ENCODE assay signal across 8 mouse cellular contexts in the genomic region with DNA sequence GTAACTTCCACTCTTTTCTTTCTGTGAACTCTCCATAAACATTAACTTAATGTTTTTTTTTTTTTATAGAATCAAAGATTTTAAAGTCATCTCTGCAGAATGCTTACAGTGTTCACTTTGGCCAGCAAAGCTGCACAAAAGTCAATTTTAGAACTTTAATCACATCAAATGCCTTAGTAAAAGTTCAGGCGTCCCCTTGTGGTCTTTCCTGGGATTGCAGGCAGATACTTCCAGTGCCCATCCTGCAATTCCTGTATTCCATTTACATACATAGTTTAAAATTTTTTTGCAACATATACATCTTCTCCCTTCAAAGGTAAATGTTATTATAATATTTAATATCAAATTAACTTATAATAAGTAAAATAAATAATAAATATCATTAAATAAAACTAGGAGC.
DNase-seq lines count a peak whose midpoint lies in the region; ATAC-seq and TF ChIP-seq lines count a peak whose summit lies in the region.

No protein-coding gene starts in this region.

- WGBS in forebrain, embryonic 11.5 days = 0% methylated on average over 1 of the region's 1 CpGs
- 0% methylated on average over 1 of the region's 1 CpGs for WGBS in forebrain, embryonic 16.5 days
- 0% methylated on average over 1 of the region's 1 CpGs for WGBS in midbrain, embryonic 10.5 days
- 0% methylated on average over 1 of the region's 1 CpGs for WGBS in midbrain, embryonic 16.5 days
- 0% methylated on average over 1 of the region's 1 CpGs for WGBS in lung, postnatal 0 days

- H3K36me3 ChIP-seq in forebrain, embryonic 11.5 days (ENCODE audit: control insufficient read depth, insufficient read depth, low read length) = no peaks in the 10 kb centered on the region
- no peaks in the 10 kb centered on the region for H3K36me3 ChIP-seq in forebrain, embryonic 16.5 days (ENCODE audit: control insufficient read depth, insufficient read depth)
- no peaks in the 10 kb centered on the region for H3K36me3 ChIP-seq in midbrain, embryonic 10.5 days
- H3K36me3 ChIP-seq in midbrain, embryonic 16.5 days (ENCODE audit: control insufficient read depth, insufficient read depth, low read length) = no peaks in the 10 kb centered on the region
- no peaks in the 10 kb centered on the region for H3K36me3 ChIP-seq in lung, postnatal 0 days (ENCODE audit: insufficient read depth, low read length)

- H3K4me1 ChIP-seq in forebrain, embryonic 11.5 days (replicated peaks; ENCODE audit: control insufficient read depth, insufficient read depth, low read length) = no peaks in the 10 kb centered on the region
- H3K4me1 ChIP-seq in forebrain, embryonic 16.5 days (replicated peaks; ENCODE audit: control insufficient read depth, insufficient read depth, low read length) = no peaks in the 10 kb centered on the region
- H3K4me1 ChIP-seq in midbrain, embryonic 10.5 days = no peaks in the 10 kb centered on the region
- H3K4me1 ChIP-seq in midbrain, embryonic 16.5 days (ENCODE audit: control insufficient read depth, insufficient read depth, low read length) = no peaks in the 10 kb centered on the region
- no peaks in the 10 kb centered on the region for H3K4me1 ChIP-seq in lung, postnatal 0 days (ENCODE audit: insufficient read depth, low read depth, low read length)

- H3K27ac ChIP-seq in forebrain, embryonic 11.5 days (ENCODE audit: low read depth, low read length) = no peak overlapping the region
- H3K27ac ChIP-seq in forebrain, embryonic 16.5 days (ENCODE audit: low read length) = no peak overlapping the region
- H3K27ac ChIP-seq in midbrain, embryonic 10.5 days (replicated peaks) = no peak overlapping the region
- H3K27ac ChIP-seq in midbrain, embryonic 16.5 days (ENCODE audit: low read length) = no peak overlapping the region
- no peak overlapping the region for H3K27ac ChIP-seq in lung, postnatal 0 days (ENCODE audit: low read length)

- TF ChIP-seq CTCF in lung, postnatal 0 days (IDR thresholded peaks at IDR 0.05) = peak; percentile 88

- no peak for ATAC-seq in forebrain, embryonic 11.5 days (replicated peaks; ENCODE audit: low FRiP score)
- no peak for ATAC-seq in forebrain, embryonic 16.5 days
- ATAC-seq in midbrain, embryonic 16.5 days = no peak
- no peak for ATAC-seq in lung, postnatal 0 days

- H3K4me3 ChIP-seq in forebrain, embryonic 11.5 days (ENCODE audit: low read depth, low read length) = no peak overlapping the region
- no peak overlapping the region for H3K4me3 ChIP-seq in forebrain, embryonic 16.5 days (replicated peaks; ENCODE audit: low read length)
- H3K4me3 ChIP-seq in midbrain, embryonic 10.5 days = no peak overlapping the region
- H3K4me3 ChIP-seq in midbrain, embryonic 16.5 days (ENCODE audit: low read depth, low read length) = no peak overlapping the region
- no peak overlapping the region for H3K4me3 ChIP-seq in lung, postnatal 0 days (ENCODE audit: low read depth, low read length)

- H3K9ac ChIP-seq in forebrain, embryonic 11.5 days (ENCODE audit: low read length) = no peak overlapping the region
- no peak overlapping the region for H3K9ac ChIP-seq in forebrain, embryonic 16.5 days (replicated peaks; ENCODE audit: low read depth, low read length)
- no peak overlapping the region for H3K9ac ChIP-seq in midbrain, embryonic 16.5 days (ENCODE audit: low read depth, low read length)
- H3K9ac ChIP-seq in lung, postnatal 0 days (replicated peaks; ENCODE audit: low read depth) = no peak overlapping the region

- no peaks in the 10 kb centered on the region for H3K9me3 ChIP-seq in forebrain, embryonic 11.5 days (ENCODE audit: control insufficient read depth, low read length)
- H3K9me3 ChIP-seq in forebrain, embryonic 16.5 days (ENCODE audit: control insufficient read depth, low read length) = no peaks in the 10 kb centered on the region
- no peaks in the 10 kb centered on the region for H3K9me3 ChIP-seq in midbrain, embryonic 10.5 days (replicated peaks)
- H3K9me3 ChIP-seq in midbrain, embryonic 16.5 days (replicated peaks; ENCODE audit: control insufficient read depth, low read length, poor library complexity, severe bottlenecking) = 0 out of 2 replicates have a peak, but pooled peaks cover 3% of the 10 kb centered on the region
- H3K9me3 ChIP-seq in lung, postnatal 0 days (ENCODE audit: low read length) = no peaks in the 10 kb centered on the region

- DNase-seq in forebrain, embryonic 11.5 days (ENCODE audit: low spot score) = peak; percentile 71
- DNase-seq in midbrain, embryonic 10.5 days (ENCODE audit: low spot score) = peak; percentile 40
- peak; percentile 65 for DNase-seq in ZHBTc4 (ENCODE audit: low read depth, low spot score)
- peak; percentile 51 for DNase-seq in forelimb bud, embryonic 11.5 days (ENCODE audit: low read depth, low spot score)
- peak; percentile 54 for DNase-seq in lung, postnatal 0 days (ENCODE audit: low spot score)
- DNase-seq in Muller cell, postnatal 12 days (ENCODE audit: inconsistent ontology term) = no peak

- H3K4me2 ChIP-seq in forebrain, embryonic 11.5 days (ENCODE audit: low read depth, low read length, severe bottlenecking) = no peak overlapping the region
- no peak overlapping the region for H3K4me2 ChIP-seq in forebrain, embryonic 16.5 days (ENCODE audit: low read length)
- no peak overlapping the region for H3K4me2 ChIP-seq in midbrain, embryonic 16.5 days (ENCODE audit: low read length)
- H3K4me2 ChIP-seq in lung, postnatal 0 days (replicated peaks; ENCODE audit: low read depth, low read length) = no peak overlapping the region

- no peaks in the 10 kb centered on the region for H3K27me3 ChIP-seq in forebrain, embryonic 11.5 days (ENCODE audit: control insufficient read depth, insufficient read depth, low read length)
- H3K27me3 ChIP-seq in forebrain, embryonic 16.5 days (replicated peaks; ENCODE audit: control insufficient read depth, insufficient read depth, low read length) = no peaks in the 10 kb centered on the region
- no peaks in the 10 kb centered on the region for H3K27me3 ChIP-seq in midbrain, embryonic 10.5 days (ENCODE audit: low read depth, poor library complexity, severe bottlenecking)
- H3K27me3 ChIP-seq in midbrain, embryonic 16.5 days (ENCODE audit: control insufficient read depth, insufficient read depth, low read depth, low read length) = no peaks in the 10 kb centered on the region
- no peaks in the 10 kb centered on the region for H3K27me3 ChIP-seq in lung, postnatal 0 days (replicated peaks; ENCODE audit: insufficient read depth, low read length)

- TF ChIP-seq EP300 in lung, postnatal 0 days (IDR thresholded peaks at IDR 0.05) = no peak
